Mouse (Mus musculus): Measurements from ENCODE around the gene Naip5. TPM values are rescaled to one million over a fixed set of nuclear protein-coding genes. Genes with fewer than 3 reads are reported as not detected.
"Not testable (repeated sequence)": the region's sequence is repeated elsewhere in the genome, so short reads cannot be mapped to it uniquely, and the experiment has no call there.

Naip5 gene
- total and polyA plus RNA-seq, 2 experiments from 2014 or later = 0.18 to 0.33 TPM

DNA sequence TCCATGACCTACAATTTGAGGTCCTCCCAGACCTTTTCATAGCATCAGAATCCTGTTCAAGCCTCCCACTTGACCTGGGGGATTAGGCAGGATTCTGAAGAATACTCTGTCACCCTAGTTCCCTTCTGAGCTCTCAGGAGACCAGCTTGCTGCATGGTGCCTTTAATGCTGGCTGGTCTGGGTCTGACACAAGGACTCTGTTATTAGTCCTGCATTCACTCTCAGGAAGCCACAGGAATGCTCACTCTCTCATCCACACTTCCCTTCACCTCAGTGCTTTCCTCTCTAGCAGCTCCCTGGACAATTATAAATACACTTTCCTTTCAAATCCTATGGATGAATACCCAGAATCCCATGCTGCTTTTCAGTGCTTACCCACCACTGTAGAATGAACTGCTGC is 83.7 kb downstream of the Naip5 start:
- not testable (repeated sequence) for H3K27me3 ChIP-seq (ENCODE audit: insufficient read depth, low read length); H3K4me2 ChIP-seq (ENCODE audit: low read depth); H3K27ac ChIP-seq (ENCODE audit: low read depth, low read length); H3K36me3 ChIP-seq (ENCODE audit: insufficient read depth); H3K9me3 ChIP-seq (ENCODE audit: low read length); H3K9ac ChIP-seq; H3K4me3 ChIP-seq (ENCODE audit: low read depth, low read length); H3K4me1 ChIP-seq (ENCODE audit: insufficient read depth); ATAC-seq; DNase-seq

Other genes with a start within 250 kb of the Naip5 start
- gene Mccc2, start 230.7 kb downstream of the Naip5 start, total RNA-seq (2014; rRNA removed) = 22.8 and 28.0 TPM in 2 replicates
- 32.2 and 34.2 TPM in 2 replicates for gene Mccc2, start 230.7 kb downstream of the Naip5 start, polyA plus RNA-seq (2015; fragmentation: Nextera tagmentation; extraction: Ambion mirVana)
- gene Bdp1, start 142.3 kb downstream of the Naip5 start, total RNA-seq (2014; rRNA removed) = 23.9 and 32.1 TPM in 2 replicates
- gene Bdp1, start 142.3 kb downstream of the Naip5 start, polyA plus RNA-seq (2015; fragmentation: Nextera tagmentation; extraction: Ambion mirVana) = 10.6 and 19.1 TPM in 2 replicates
- gene Serf1, start 138.3 kb downstream of the Naip5 start, total RNA-seq (2014; rRNA removed) = 157 and 264 TPM in 2 replicates
- gene Serf1, start 138.3 kb downstream of the Naip5 start, polyA plus RNA-seq (2015; fragmentation: Nextera tagmentation; extraction: Ambion mirVana) = 388 and 523 TPM in 2 replicates
- 31.4 and 38.9 TPM in 2 replicates for gene Smn1, start 121.5 kb downstream of the Naip5 start, total RNA-seq (2014; rRNA removed)
- 51.8 and 57.1 TPM in 2 replicates for gene Smn1, start 121.5 kb downstream of the Naip5 start, polyA plus RNA-seq (2015; fragmentation: Nextera tagmentation; extraction: Ambion mirVana)
- gene Naip2, start 44.2 kb downstream of the Naip5 start, total RNA-seq (2014; rRNA removed) = 0.46 and 0.76 TPM in 2 replicates
- 0.08 and 0.17 TPM in 2 replicates for gene Naip2, start 44.2 kb downstream of the Naip5 start, polyA plus RNA-seq (2015; fragmentation: Nextera tagmentation; extraction: Ambion mirVana)
- 0.10 and 0.23 TPM in 2 replicates for gene Naip6, start 71.4 kb upstream of the Naip5 start, total RNA-seq (2014; rRNA removed)
- 0.02 TPM in 1 of 2 replicates, not detected in the other for gene Naip6, start 71.4 kb upstream of the Naip5 start, polyA plus RNA-seq (2015; fragmentation: Nextera tagmentation; extraction: Ambion mirVana)
- 0.08 and 0.10 TPM in 2 replicates for gene Naip1, start 206.5 kb upstream of the Naip5 start, total RNA-seq (2014; rRNA removed)
- 0.03 and 0.08 TPM in 2 replicates for gene Naip1, start 206.5 kb upstream of the Naip5 start, polyA plus RNA-seq (2015; fragmentation: Nextera tagmentation; extraction: Ambion mirVana)
- 41.5 and 44.9 TPM in 2 replicates for gene Gtf2h2, start 246.3 kb upstream of the Naip5 start, total RNA-seq (2014; rRNA removed)
- gene Gtf2h2, start 246.3 kb upstream of the Naip5 start, polyA plus RNA-seq (2015; fragmentation: Nextera tagmentation; extraction: Ambion mirVana) = 47.6 and 58.8 TPM in 2 replicates

All from forebrain, postnatal 0 days (tissue).